Comparison of ENCODE assay signal across 8 mouse cellular contexts in genomic region chr5:43841144-43842010, GRCm38 (mm10). TPM values are rescaled to one million over a fixed set of nuclear protein-coding genes. Genes with fewer than 3 reads are reported as not detected.
DNase-seq lines count a peak whose midpoint lies in the region; ATAC-seq and TF ChIP-seq lines count a peak whose summit lies in the region.

No protein-coding gene starts in this region.

- H3K27me3 ChIP-seq in G1E (ENCODE audit: insufficient read depth, low read length) = peaks cover 8% of the 10 kb centered on the region
- no peaks in the 10 kb centered on the region for H3K27me3 ChIP-seq in cerebellum, adult 2 months (ENCODE audit: control insufficient read depth, insufficient read depth, low read length)
- H3K27me3 ChIP-seq in heart, embryonic 12.5 days (replicated peaks) = no peaks in the 10 kb centered on the region

- peak; percentile 45; the same call in 1 of the 2 replicates for ATAC-seq in G1E (ENCODE audit: extremely low read depth, insufficient number of reproducible peaks, low FRiP score, poor library complexity, severe bottlenecking)
- no peak for ATAC-seq in heart, embryonic 12.5 days (ENCODE audit: insufficient number of reproducible peaks, low FRiP score)

- H3K27ac ChIP-seq in cerebellum, adult 2 months (ENCODE audit: insufficient read depth, low read length) = no peak overlapping the region
- no peak overlapping the region for H3K27ac ChIP-seq in heart, embryonic 12.5 days (ENCODE audit: poor library complexity, severe bottlenecking)

- 38% methylated on average over 11 of the region's 11 CpGs for WGBS in cerebellum, adult 2 months
- WGBS in heart, embryonic 12.5 days = 42% methylated on average over 11 of the region's 11 CpGs

- DNase-seq in layer of hippocampus, adult 18-20 months (ENCODE audit: low spot score in 2 of 2) = peak; percentile 30 to 36
- DNase-seq in layer of hippocampus, adult 8-10 months (ENCODE audit: low spot score in 2 of 2) = no peak
- peak; percentile 28 for DNase-seq in G1E (ENCODE audit: low spot score)
- DNase-seq in cerebellum, adult 2 months = peak; percentile 16 to 47
- DNase-seq in left cerebral cortex, postnatal 14 days (ENCODE audit: low spot score in 2 of 2) = peak; percentile 21 to 46
- peak; percentile 73 for DNase-seq in mesoderm, embryonic 11.5 days (ENCODE audit: low read depth, low spot score)
- DNase-seq in telencephalon, adult 2 months (ENCODE audit: low read depth, low spot score) = peak; percentile 44

- intact Hi-C loops in left cerebral cortex, postnatal 14 days (cut with DNase I) = loop anchor here (5.0 kb wide), 2 partner anchors 51 to 151 kb away; no protein-coding TSS in a partner anchor

- peaks cover 4% of the 10 kb centered on the region; the same call in 1 of the 2 replicates for H3K9me3 ChIP-seq in G1E (replicated peaks)
- H3K9me3 ChIP-seq in heart, embryonic 12.5 days (replicated peaks) = 0 out of 2 replicates have a peak, but pooled peaks cover 4% of the 10 kb centered on the region

- peak overlapping the region; percentile 21; the same call in 1 of the 2 replicates for H3K4me2 ChIP-seq in heart, embryonic 12.5 days

- H3K9ac ChIP-seq in heart, embryonic 12.5 days = no peak overlapping the region

- H3K4me1 ChIP-seq in G1E (ENCODE audit: insufficient read depth, low read depth, low read length) = peaks cover 11% of the 10 kb centered on the region
- peaks cover 3% of the 10 kb centered on the region; the same call in 1 of the 2 replicates for H3K4me1 ChIP-seq in cerebellum, adult 2 months (ENCODE audit: control insufficient read depth, insufficient read depth, low read length)
- H3K4me1 ChIP-seq in heart, embryonic 12.5 days (replicated peaks) = peaks cover 3% of the 10 kb centered on the region; the same call in 1 of the 2 replicates

- TF ChIP-seq CTCF in G1E (IDR thresholded peaks at IDR 0.05; ENCODE audit: low read depth, low read length) = peak; percentile 77
- TF ChIP-seq CTCF in cerebellum, adult 2 months (IDR thresholded peaks at IDR 0.05; ENCODE audit: borderline replicate concordance, insufficient read depth, low read depth, low read length) = peak; percentile 44; the same call in 1 of the 2 replicates

- peak overlapping the region; percentile 57; the same call in 1 of the 2 replicates for H3K4me3 ChIP-seq in G1E (ENCODE audit: low read depth, low read length)
- peak overlapping the region; percentile 45 for H3K4me3 ChIP-seq in cerebellum, adult 2 months (replicated peaks; ENCODE audit: insufficient read depth, low read depth, low read length)
- H3K4me3 ChIP-seq in heart, embryonic 12.5 days = no peak overlapping the region

- no peaks in the 10 kb centered on the region for H3K36me3 ChIP-seq in G1E (replicated peaks)
- H3K36me3 ChIP-seq in heart, embryonic 12.5 days = no peaks in the 10 kb centered on the region

- TF ChIP-seq POLR2A in cerebellum, adult 2 months (IDR thresholded peaks at IDR 0.05; ENCODE audit: borderline replicate concordance, insufficient read depth, low read length) = no peak

RNA-seq across cellular contexts. Expression of gene Fbxl5, which starts 19.9 kb away (rescaled TPM):
- 10 to 100 TPM; 89.3 to 91.2 TPM for total RNA-seq in layer of hippocampus, adult 18-20 months (2021)
- total RNA-seq in layer of hippocampus, adult 8-10 months (2022) = 100 to 1,000 TPM in 1 of 4 experiments, 10 to 100 TPM in 3; 80.2 to 102 (median 94.4) TPM
- total RNA-seq in G1E (2014; fragmentation: Nextera tagmentation) = 63.6 and 64.5 TPM in 2 replicates
- 119 and 124 TPM in 2 replicates for total RNA-seq in G1E (2017)
- 18.2 and 20.0 TPM in 2 replicates for polyA plus RNA-seq in G1E (2012)
- polyA plus RNA-seq in cerebellum, adult 2 months (2012; rRNA removed) = 74.3 and 78.5 TPM in 2 replicates
- 48.2 and 50.0 TPM in 2 replicates for polyA plus RNA-seq in heart, embryonic 12.5 days (2016; fragmentation: Nextera tagmentation; extraction: Ambion mirVana)
- 10 to 100 TPM; 76.6 to 83.0 TPM for total RNA-seq in left cerebral cortex, postnatal 14 days (2021)

RNA-seq across cellular contexts. Expression of gene Bst1, which starts 22.7 kb away (rescaled TPM):
- under 1 TPM in 1 of 2 experiments, not detected in 1; 0.25 TPM for total RNA-seq in layer of hippocampus, adult 18-20 months (2021)
- under 1 TPM in 1 of 4 experiments, not detected in 3; 0.37 TPM for total RNA-seq in layer of hippocampus, adult 8-10 months (2022)
- total RNA-seq in G1E (2014; fragmentation: Nextera tagmentation) = not detected in 2 replicates
- 0.99 and 1.1 TPM in 2 replicates for total RNA-seq in G1E (2017)
- not detected in 2 replicates for polyA plus RNA-seq in G1E (2012)
- 0.17 and 0.28 TPM in 2 replicates for polyA plus RNA-seq in cerebellum, adult 2 months (2012; rRNA removed)
- polyA plus RNA-seq in heart, embryonic 12.5 days (2016; fragmentation: Nextera tagmentation; extraction: Ambion mirVana) = 0.06 and 0.09 TPM in 2 replicates
- total RNA-seq in left cerebral cortex, postnatal 14 days (2021) = under 1 TPM in 1 of 2 experiments, not detected in 1; 0.30 TPM

RNA-seq across cellular contexts. Expression of gene Cd38, which starts 27.0 kb away (rescaled TPM):
- total RNA-seq in layer of hippocampus, adult 18-20 months (2021) = 1 to 10 TPM; 4.9 to 5.0 TPM
- 1 to 10 TPM; 4.5 to 5.9 (median 5.2) TPM for total RNA-seq in layer of hippocampus, adult 8-10 months (2022)
- total RNA-seq in G1E (2014; fragmentation: Nextera tagmentation) (not detected in 2 replicates), G1E (2017) (0.05 and 0.35 TPM in 2 replicates)
- polyA plus RNA-seq in G1E (2012) = not detected in 2 replicates
- 14.6 and 14.8 TPM in 2 replicates for polyA plus RNA-seq in cerebellum, adult 2 months (2012; rRNA removed)
- 23.4 and 24.0 TPM in 2 replicates for polyA plus RNA-seq in heart, embryonic 12.5 days (2016; fragmentation: Nextera tagmentation; extraction: Ambion mirVana)
- total RNA-seq in left cerebral cortex, postnatal 14 days (2021) = 1 to 10 TPM; 3.5 to 3.8 TPM

Comparison
In these comparisons a context has a peak if more than half of its experiments do, and no peak if none do; other contexts are left out.
1. DNase-seq: peak in layer of hippocampus, adult 18-20 months (2 of 2), G1E (single experiment), cerebellum, adult 2 months (2 of 2), left cerebral cortex, postnatal 14 days (2 of 2), mesoderm, embryonic 11.5 days (single experiment) and telencephalon, adult 2 months (single experiment); none in layer of hippocampus, adult 8-10 months (0 of 2).